Mouse (Mus musculus): ENCODE results near the gene Xxylt1. TPM values are rescaled to one million over a fixed set of nuclear protein-coding genes. Genes with fewer than 3 reads are reported as not detected.
A peak's percentile ranks its signal among the peaks of the same experiment; 100 is the strongest.

Gene Xxylt1
- polyA plus RNA-seq, 1 experiment: 12.5 TPM

GRCm38 (mm10) chr16:31080573-31081051 is 620 bp downstream of the Xxylt1 start:
- H3K4me3 ChIP-seq (ENCODE audit: insufficient read depth, low read length): peak overlapping the region; percentile 86
- H3K4me1 ChIP-seq (ENCODE audit: control insufficient read depth, insufficient read depth, low read length): peaks cover 27% of the 10 kb centered on the region
- no peak overlapping the region for H3K27ac ChIP-seq (ENCODE audit: insufficient read depth, low read depth, low read length)
- TF ChIP-seq CTCF (IDR thresholded peaks at IDR 0.05; ENCODE audit: low read depth, low read length) (peak; percentile 5; the same call in 1 of the 2 replicates), POLR2A (IDR thresholded peaks at IDR 0.05; ENCODE audit: borderline replicate concordance, low read depth, low read length) (no peak)

DNA sequence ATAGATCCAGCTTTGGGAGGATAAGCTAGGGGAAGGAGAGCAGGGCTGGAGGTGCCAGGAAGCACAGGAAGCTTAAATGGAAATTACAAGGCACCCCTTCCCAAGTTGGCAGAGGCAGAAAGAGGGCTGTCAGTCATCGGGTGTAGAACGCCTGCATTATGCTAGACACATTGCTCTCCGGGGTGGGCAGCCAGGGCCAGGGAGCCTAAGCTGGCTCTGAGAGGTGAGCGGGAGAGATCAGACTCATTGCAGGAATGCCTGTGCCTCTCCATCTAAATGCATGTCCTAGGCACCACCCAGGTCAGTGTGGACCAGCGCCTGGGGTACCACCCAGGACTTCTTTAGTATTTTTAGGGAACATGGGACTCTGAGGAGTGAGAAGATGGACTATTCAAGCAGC is 3.8 kb downstream of the Xxylt1 start:
- H3K27ac ChIP-seq (ENCODE audit: insufficient read depth, low read depth, low read length): no peak overlapping the region
- TF ChIP-seq CTCF (IDR thresholded peaks at IDR 0.05; ENCODE audit: low read depth, low read length) (no peak), POLR2A (IDR thresholded peaks at IDR 0.05; ENCODE audit: borderline replicate concordance, low read depth, low read length) (no peak)
- no peak overlapping the region for H3K4me3 ChIP-seq (ENCODE audit: insufficient read depth, low read length)
- peaks cover 29% of the 10 kb centered on the region for H3K4me1 ChIP-seq (ENCODE audit: control insufficient read depth, insufficient read depth, low read length)

DNA sequence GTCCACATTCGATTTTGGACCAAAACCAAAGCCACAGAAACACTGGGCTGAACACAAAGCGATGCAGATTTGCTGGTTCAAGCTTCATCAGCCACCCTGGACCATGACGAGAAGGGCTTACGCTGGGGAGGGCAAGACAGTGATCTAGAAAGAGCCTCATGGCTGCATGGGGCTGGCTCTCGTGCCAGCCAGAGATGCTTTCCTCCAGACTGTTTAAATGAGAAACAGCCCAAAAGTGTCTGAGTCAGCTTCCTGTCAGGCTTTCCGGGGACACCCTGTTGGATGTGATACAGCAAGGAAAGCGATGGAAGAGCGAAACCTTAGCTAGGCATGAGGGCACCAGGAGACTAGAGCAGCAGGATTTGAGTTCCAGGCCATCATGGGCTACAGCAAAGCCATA is 4.8 kb downstream of the Xxylt1 start:
- TF ChIP-seq POLR2A (IDR thresholded peaks at IDR 0.05; ENCODE audit: borderline replicate concordance, low read depth, low read length) (no peak), CTCF (IDR thresholded peaks at IDR 0.05; ENCODE audit: low read depth, low read length) (0 out of 2 replicates have a peak, but pooled peaks have one; percentile 5)
- peaks cover 26% of the 10 kb centered on the region for H3K4me1 ChIP-seq (ENCODE audit: control insufficient read depth, insufficient read depth, low read length)
- no peak overlapping the region for H3K27ac ChIP-seq (ENCODE audit: insufficient read depth, low read depth, low read length)
- no peak overlapping the region for H3K4me3 ChIP-seq (ENCODE audit: insufficient read depth, low read length)

DNA sequence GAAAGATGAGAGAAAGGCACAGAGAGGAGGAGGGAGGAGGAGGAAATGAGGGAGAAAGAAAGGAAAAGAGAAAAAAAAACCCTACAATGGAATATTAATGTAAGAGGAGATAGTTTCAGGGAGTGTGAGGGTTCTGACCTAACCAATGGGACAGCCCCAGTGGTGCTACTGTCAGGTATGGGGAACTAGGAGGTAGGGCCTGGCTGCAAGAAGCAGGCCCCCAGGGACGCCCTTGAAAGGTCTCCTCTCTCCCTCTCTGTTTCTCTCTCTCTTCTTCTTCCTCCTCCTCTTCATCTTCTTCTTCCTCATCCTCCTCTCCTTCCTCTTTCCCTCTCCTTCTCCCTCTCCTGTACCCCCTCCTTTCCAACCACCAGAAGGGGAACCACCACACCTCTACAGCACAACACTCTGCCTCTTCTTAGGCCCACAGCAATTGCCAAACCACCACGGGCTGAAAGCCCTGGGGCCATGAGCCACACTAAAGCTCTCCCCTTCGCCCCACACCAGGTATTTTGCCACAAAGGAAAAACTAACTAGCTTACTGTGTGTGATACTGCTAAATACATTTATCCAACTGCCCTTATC is 6.8 kb downstream of the Xxylt1 start:
- H3K27ac ChIP-seq (ENCODE audit: insufficient read depth, low read depth, low read length): no peak overlapping the region
- H3K4me1 ChIP-seq (ENCODE audit: control insufficient read depth, insufficient read depth, low read length): peaks cover 27% of the 10 kb centered on the region
- TF ChIP-seq POLR2A (IDR thresholded peaks at IDR 0.05; ENCODE audit: borderline replicate concordance, low read depth, low read length): no peak
- TF ChIP-seq CTCF (IDR thresholded peaks at IDR 0.05; ENCODE audit: low read depth, low read length): no peak
- no peak overlapping the region for H3K4me3 ChIP-seq (ENCODE audit: insufficient read depth, low read length)

- H3K4me1 ChIP-seq (ENCODE audit: control insufficient read depth, insufficient read depth, low read length): peaks cover 51% of the 10 kb centered on the region
- TF ChIP-seq CTCF (IDR thresholded peaks at IDR 0.05; ENCODE audit: low read depth, low read length) (no peak), POLR2A (IDR thresholded peaks at IDR 0.05; ENCODE audit: borderline replicate concordance, low read depth, low read length) (no peak)
These were observed 9.5 kb downstream of the Xxylt1 start for GRCm38 (mm10) chr16:31071731-31072130.

GRCm38 (mm10) chr16:31070358-31071133 is 10.7 kb downstream of the Xxylt1 start:
- Histone ChIP-seq H3K27ac (ENCODE audit: insufficient read depth, low read depth, low read length) (no peak overlapping the region), H3K4me3 (ENCODE audit: insufficient read depth, low read length) (no peak overlapping the region), H3K4me1 (ENCODE audit: control insufficient read depth, insufficient read depth, low read length) (peaks cover 50% of the 10 kb centered on the region)
- TF ChIP-seq POLR2A (IDR thresholded peaks at IDR 0.05; ENCODE audit: borderline replicate concordance, low read depth, low read length): no peak
- TF ChIP-seq CTCF (IDR thresholded peaks at IDR 0.05; ENCODE audit: low read depth, low read length): peak; percentile 97

More at GRCm38 (mm10) chr16:31071731-31072130, 9.5 kb downstream of the Xxylt1 start:
- H3K4me3 ChIP-seq (ENCODE audit: insufficient read depth, low read length): no peak overlapping the region
- H3K27ac ChIP-seq (ENCODE audit: insufficient read depth, low read depth, low read length): no peak overlapping the region

DNA sequence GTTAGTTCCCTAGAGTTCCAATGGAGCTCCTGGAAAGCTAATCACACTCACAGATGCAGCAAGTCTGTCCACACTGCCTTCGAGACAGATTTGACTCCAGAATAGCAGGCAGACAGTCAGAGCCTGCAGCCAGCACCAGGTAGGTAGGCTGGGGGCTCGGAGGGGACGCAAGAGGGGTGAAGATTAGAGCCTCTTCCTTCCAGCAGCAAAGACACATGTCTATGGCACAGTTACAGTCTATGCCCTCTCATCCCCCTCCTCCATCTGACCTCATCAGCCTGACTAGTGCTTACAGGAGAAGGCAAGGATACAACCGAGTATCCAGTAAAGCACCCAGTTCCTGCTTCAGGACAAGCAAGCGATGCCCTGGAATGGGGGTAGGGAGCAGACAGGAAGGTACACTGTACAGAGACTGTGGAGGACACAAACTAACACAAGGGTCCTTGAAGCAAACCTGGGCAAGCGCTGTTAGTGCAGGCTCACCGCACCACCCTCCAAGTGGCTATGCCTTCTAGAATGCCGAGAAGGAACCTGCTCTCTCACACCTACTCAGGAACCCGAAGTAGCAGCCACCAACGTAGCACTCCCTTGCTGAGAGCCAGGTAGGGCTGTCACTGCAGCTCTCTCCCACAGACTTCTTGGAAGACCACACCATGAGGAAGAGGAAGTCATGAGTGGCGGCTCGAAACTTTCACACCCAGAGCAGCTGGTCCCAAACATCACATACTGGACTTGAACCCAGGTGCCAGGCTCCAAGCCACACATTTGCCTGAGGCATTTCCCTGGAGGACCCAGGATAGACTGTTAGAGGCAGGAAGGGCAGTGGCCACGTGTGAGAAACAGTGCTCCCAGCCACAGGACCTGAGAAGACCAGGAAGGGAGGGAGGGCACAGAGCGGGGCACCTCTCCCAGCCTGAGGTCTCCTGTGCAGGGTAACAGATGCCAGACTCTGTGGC is 11.7 kb downstream of the Xxylt1 start:
- H3K4me3 ChIP-seq (ENCODE audit: insufficient read depth, low read length): no peak overlapping the region

DNA sequence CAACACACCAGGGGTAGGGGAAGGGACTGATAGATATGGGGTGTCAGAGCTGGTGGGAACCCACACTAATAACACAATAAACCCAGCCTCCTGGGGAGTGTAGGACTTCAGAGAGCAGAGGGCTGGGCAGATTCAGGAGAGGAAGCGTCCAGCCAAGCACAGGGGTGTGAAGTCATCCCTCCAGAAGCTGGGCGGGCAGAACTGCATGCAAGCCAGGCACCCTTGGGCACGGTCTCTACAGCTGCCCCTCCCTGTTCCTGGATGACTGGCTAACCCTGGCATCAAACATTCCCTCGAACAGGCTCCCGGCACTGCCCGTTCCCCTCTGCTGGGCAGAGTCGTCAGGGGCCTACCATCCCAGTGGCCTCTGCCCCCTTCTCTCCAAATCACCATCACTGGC is 13.0 kb downstream of the Xxylt1 start:
- peaks cover 56% of the 10 kb centered on the region for H3K4me1 ChIP-seq (ENCODE audit: control insufficient read depth, insufficient read depth, low read length)
- no peak overlapping the region for H3K4me3 ChIP-seq (ENCODE audit: insufficient read depth, low read length)
- no peak for TF ChIP-seq CTCF (IDR thresholded peaks at IDR 0.05; ENCODE audit: low read depth, low read length)
- peak overlapping the region; percentile 38 for H3K27ac ChIP-seq (ENCODE audit: insufficient read depth, low read depth, low read length)

More for the DNA sequence above, 11.7 kb downstream of the Xxylt1 start:
- peaks cover 54% of the 10 kb centered on the region for H3K4me1 ChIP-seq (ENCODE audit: control insufficient read depth, insufficient read depth, low read length)
- H3K27ac ChIP-seq (ENCODE audit: insufficient read depth, low read depth, low read length): no peak overlapping the region
- TF ChIP-seq CTCF (IDR thresholded peaks at IDR 0.05; ENCODE audit: low read depth, low read length): no peak
- TF ChIP-seq POLR2A (IDR thresholded peaks at IDR 0.05; ENCODE audit: borderline replicate concordance, low read depth, low read length): no peak

- peak overlapping the region; percentile 42 for H3K4me3 ChIP-seq (ENCODE audit: insufficient read depth, low read length)
- TF ChIP-seq POLR2A (IDR thresholded peaks at IDR 0.05; ENCODE audit: borderline replicate concordance, low read depth, low read length) (no peak), CTCF (IDR thresholded peaks at IDR 0.05; ENCODE audit: low read depth, low read length) (no peak)
- H3K27ac ChIP-seq (ENCODE audit: insufficient read depth, low read depth, low read length): peak overlapping the region; percentile 92
- peaks cover 56% of the 10 kb centered on the region for H3K4me1 ChIP-seq (ENCODE audit: control insufficient read depth, insufficient read depth, low read length)
These were observed 14.7 kb downstream of the Xxylt1 start for GRCm38 (mm10) chr16:31066344-31067098.
